Mouse (Mus musculus): ENCODE data around the gene Nkg7. TPM values are rescaled to one million over a fixed set of nuclear protein-coding genes. Genes with fewer than 3 reads are reported as not detected.
"Not testable (repeated sequence)": the region's sequence is repeated elsewhere in the genome, so short reads cannot be mapped to it uniquely, and the experiment has no call there.

Gene Nkg7
- not detected in 2 replicates for polyA plus RNA-seq (2014; fragmentation: Nextera tagmentation; extraction: Ambion mirVana)

GRCm38 (mm10) chr7:43436341-43437255, at the start of gene Nkg7:
Gene Nkg7 (plus strand): TSS chr7:43437073.
- H3K9me3 ChIP-seq (ENCODE audit: control insufficient read depth, low read length) = no peaks in the 10 kb centered on the region
- H3K4me2 ChIP-seq (ENCODE audit: low read depth, low read length) = no peak within 1 kb of the TSS
- no peak within 1 kb of the TSS for H3K4me3 ChIP-seq (ENCODE audit: low read depth, low read length)
- no peak within 1 kb of the TSS for H3K27ac ChIP-seq (ENCODE audit: low read depth, low read length)
- 78% methylated on average over 10 of the region's 10 CpGs for WGBS
- no peaks in the 10 kb centered on the region for H3K4me1 ChIP-seq (ENCODE audit: control insufficient read depth, insufficient read depth, low read length)
- no peaks in the 10 kb centered on the region for H3K36me3 ChIP-seq (ENCODE audit: control insufficient read depth, insufficient read depth, low read length)
- no peak within 1 kb of the TSS for H3K9ac ChIP-seq (replicated peaks; ENCODE audit: low read depth, low read length)
- ATAC-seq (ENCODE audit: low read depth) = no peak
- no peaks in the 10 kb centered on the region for H3K27me3 ChIP-seq (ENCODE audit: control insufficient read depth, insufficient read depth, low read length)

- no peaks in the 10 kb centered on the region for H3K9me3 ChIP-seq (ENCODE audit: control insufficient read depth, low read length)
- no peak for ATAC-seq (ENCODE audit: low read depth)
- no peak overlapping the region for H3K9ac ChIP-seq (replicated peaks; ENCODE audit: low read depth, low read length)
- H3K27me3 ChIP-seq (ENCODE audit: control insufficient read depth, insufficient read depth, low read length) = no peaks in the 10 kb centered on the region
- H3K4me1 ChIP-seq (ENCODE audit: control insufficient read depth, insufficient read depth, low read length) = no peaks in the 10 kb centered on the region
- no peak overlapping the region for H3K4me2 ChIP-seq (ENCODE audit: low read depth, low read length)
- no peak overlapping the region for H3K4me3 ChIP-seq (ENCODE audit: low read depth, low read length)
- no peak overlapping the region for H3K27ac ChIP-seq (ENCODE audit: low read depth, low read length)
- no peaks in the 10 kb centered on the region for H3K36me3 ChIP-seq (ENCODE audit: control insufficient read depth, insufficient read depth, low read length)
- WGBS = 85% methylated on average over 8 of the region's 8 CpGs
These were observed 44.3 kb upstream of the Nkg7 start for GRCm38 (mm10) chr7:43392349-43393121.

- ATAC-seq (ENCODE audit: low read depth) = no peak
- Histone ChIP-seq H3K36me3 (ENCODE audit: control insufficient read depth, insufficient read depth, low read length) (no peaks in the 10 kb centered on the region), H3K4me1 (ENCODE audit: control insufficient read depth, insufficient read depth, low read length) (no peaks in the 10 kb centered on the region), H3K4me2 (ENCODE audit: low read depth, low read length) (no peak overlapping the region), H3K9me3 (ENCODE audit: control insufficient read depth, low read length) (no peaks in the 10 kb centered on the region), H3K27ac (ENCODE audit: low read depth, low read length) (no peak overlapping the region), H3K27me3 (ENCODE audit: control insufficient read depth, insufficient read depth, low read length) (no peaks in the 10 kb centered on the region), H3K4me3 (ENCODE audit: low read depth, low read length) (no peak overlapping the region), H3K9ac (replicated peaks; ENCODE audit: low read depth, low read length) (no peak overlapping the region)
- WGBS = 82% methylated on average over 2 of the region's 2 CpGs
These were observed 37.4 kb upstream of the Nkg7 start for GRCm38 (mm10) chr7:43399501-43399900.

- Histone ChIP-seq H3K4me1 (ENCODE audit: control insufficient read depth, insufficient read depth, low read length) (no peaks in the 10 kb centered on the region), H3K27ac (ENCODE audit: low read depth, low read length) (no peak overlapping the region), H3K27me3 (ENCODE audit: control insufficient read depth, insufficient read depth, low read length) (no peaks in the 10 kb centered on the region), H3K4me3 (ENCODE audit: low read depth, low read length) (no peak overlapping the region), H3K4me2 (ENCODE audit: low read depth, low read length) (no peak overlapping the region), H3K36me3 (ENCODE audit: control insufficient read depth, insufficient read depth, low read length) (no peaks in the 10 kb centered on the region), H3K9ac (replicated peaks; ENCODE audit: low read depth, low read length) (no peak overlapping the region), H3K9me3 (ENCODE audit: control insufficient read depth, low read length) (no peaks in the 10 kb centered on the region)
- 17% methylated on average over 2 of the region's 2 CpGs for WGBS
- no peak for ATAC-seq (ENCODE audit: low read depth)
These were observed 34.2 kb upstream of the Nkg7 start for GRCm38 (mm10) chr7:43402718-43403117.

- Histone ChIP-seq H3K4me1 (ENCODE audit: control insufficient read depth, insufficient read depth, low read length) (no peaks in the 10 kb centered on the region), H3K9me3 (ENCODE audit: control insufficient read depth, low read length) (no peaks in the 10 kb centered on the region), H3K27ac (ENCODE audit: low read depth, low read length) (no peak overlapping the region), H3K9ac (replicated peaks; ENCODE audit: low read depth, low read length) (no peak overlapping the region), H3K27me3 (ENCODE audit: control insufficient read depth, insufficient read depth, low read length) (no peaks in the 10 kb centered on the region), H3K36me3 (ENCODE audit: control insufficient read depth, insufficient read depth, low read length) (no peaks in the 10 kb centered on the region), H3K4me2 (ENCODE audit: low read depth, low read length) (no peak overlapping the region), H3K4me3 (ENCODE audit: low read depth, low read length) (no peak overlapping the region)
- WGBS = 82% methylated on average over 3 of the region's 3 CpGs
- no peak for ATAC-seq (ENCODE audit: low read depth)
These were observed 29.3 kb upstream of the Nkg7 start for GRCm38 (mm10) chr7:43407573-43407972.

GRCm38 (mm10) chr7:43408131-43408553, 28.7 kb upstream of the Nkg7 start, which contains the start of gene Siglecg:
Gene Siglecg (plus strand): TSS chr7:43408204.
- no peaks in the 10 kb centered on the region for H3K4me1 ChIP-seq (ENCODE audit: control insufficient read depth, insufficient read depth, low read length)
- ATAC-seq (ENCODE audit: low read depth) = no peak
- WGBS = 87% methylated on average over 4 of the region's 4 CpGs
- no peaks in the 10 kb centered on the region for H3K27me3 ChIP-seq (ENCODE audit: control insufficient read depth, insufficient read depth, low read length)
- H3K9ac ChIP-seq (replicated peaks; ENCODE audit: low read depth, low read length) = no peak within 1 kb of the TSS
- H3K9me3 ChIP-seq (ENCODE audit: control insufficient read depth, low read length) = no peaks in the 10 kb centered on the region
- no peak within 1 kb of the TSS for H3K4me2 ChIP-seq (ENCODE audit: low read depth, low read length)
- no peaks in the 10 kb centered on the region for H3K36me3 ChIP-seq (ENCODE audit: control insufficient read depth, insufficient read depth, low read length)
- H3K27ac ChIP-seq (ENCODE audit: low read depth, low read length) = no peak within 1 kb of the TSS
- H3K4me3 ChIP-seq (ENCODE audit: low read depth, low read length) = no peak within 1 kb of the TSS

- H3K27me3 ChIP-seq (ENCODE audit: control insufficient read depth, insufficient read depth, low read length) = no peaks in the 10 kb centered on the region
- no peak overlapping the region for H3K4me2 ChIP-seq (ENCODE audit: low read depth, low read length)
- no peaks in the 10 kb centered on the region for H3K4me1 ChIP-seq (ENCODE audit: control insufficient read depth, insufficient read depth, low read length)
- H3K4me3 ChIP-seq (ENCODE audit: low read depth, low read length) = no peak overlapping the region
- no peak overlapping the region for H3K27ac ChIP-seq (ENCODE audit: low read depth, low read length)
- 79% methylated on average over 3 of the region's 3 CpGs for WGBS
- no peak for ATAC-seq (ENCODE audit: low read depth)
- H3K9me3 ChIP-seq (ENCODE audit: control insufficient read depth, low read length) = no peaks in the 10 kb centered on the region
- no peaks in the 10 kb centered on the region for H3K36me3 ChIP-seq (ENCODE audit: control insufficient read depth, insufficient read depth, low read length)
- no peak overlapping the region for H3K9ac ChIP-seq (replicated peaks; ENCODE audit: low read depth, low read length)
These were observed 27.8 kb upstream of the Nkg7 start for GRCm38 (mm10) chr7:43409084-43409483.

GRCm38 (mm10) chr7:43411724-43412123, 25.1 kb upstream of the Nkg7 start:
- 32% methylated on average over 4 of the region's 4 CpGs for WGBS
- H3K9me3 ChIP-seq (ENCODE audit: control insufficient read depth, low read length); H3K36me3 ChIP-seq (ENCODE audit: control insufficient read depth, insufficient read depth, low read length); H3K27me3 ChIP-seq (ENCODE audit: control insufficient read depth, insufficient read depth, low read length); H3K4me1 ChIP-seq (ENCODE audit: control insufficient read depth, insufficient read depth, low read length); H3K9ac ChIP-seq (replicated peaks; ENCODE audit: low read depth, low read length); ATAC-seq (ENCODE audit: low read depth); H3K27ac ChIP-seq (ENCODE audit: low read depth, low read length); H3K4me2 ChIP-seq (ENCODE audit: low read depth, low read length); H3K4me3 ChIP-seq (ENCODE audit: low read depth, low read length): not testable (repeated sequence)

- no peak overlapping the region for H3K4me3 ChIP-seq (ENCODE audit: low read depth, low read length)
- H3K9ac ChIP-seq (replicated peaks; ENCODE audit: low read depth, low read length) = no peak overlapping the region
- no peak overlapping the region for H3K27ac ChIP-seq (ENCODE audit: low read depth, low read length)
- H3K27me3 ChIP-seq (ENCODE audit: control insufficient read depth, insufficient read depth, low read length) = no peaks in the 10 kb centered on the region
- no peaks in the 10 kb centered on the region for H3K9me3 ChIP-seq (ENCODE audit: control insufficient read depth, low read length)
- no peaks in the 10 kb centered on the region for H3K36me3 ChIP-seq (ENCODE audit: control insufficient read depth, insufficient read depth, low read length)
- no peak for ATAC-seq (ENCODE audit: low read depth)
- H3K4me1 ChIP-seq (ENCODE audit: control insufficient read depth, insufficient read depth, low read length) = no peaks in the 10 kb centered on the region
- 86% methylated on average over 10 of the region's 10 CpGs for WGBS
- no peak overlapping the region for H3K4me2 ChIP-seq (ENCODE audit: low read depth, low read length)
These were observed 19.6 kb upstream of the Nkg7 start for GRCm38 (mm10) chr7:43417298-43417697.
